Mouse (Mus musculus) embryonic facial prominence, embryonic 15.5 days (tissue): Measurements from ENCODE around the gene Abcc4. TPM values are rescaled to one million over a fixed set of nuclear protein-coding genes. Genes with fewer than 3 reads are reported as not detected.
"Not testable (repeated sequence)": the region's sequence is repeated elsewhere in the genome, so short reads cannot be mapped to it uniquely, and the experiment has no call there.

Experiments used
- ATAC-seq: fragments of 200-750 bp; cut with Nextera tagmentation; 2 replicates; pipeline ENCODE4 v1.8.0; 2017; ENCODE audit warnings: low read depth, moderate TSS enrichment; ENCODE audit not compliant: insufficient number of reproducible peaks, low FRiP score, low TSS enrichment
- H3K27ac ChIP-seq: fragments of 300-500 bp; sonication (generic); replicated peaks from 2 replicates; pipeline ENCODE4 v1.5.1; 2015; ENCODE audit warnings: mild to moderate bottlenecking, inconsistent platforms
- H3K27me3 ChIP-seq: fragments of 300-500 bp; sonication (generic); 2 replicates; pipeline ENCODE4 v1.6.1; 2015; ENCODE audit warnings: inconsistent platforms
- H3K36me3 ChIP-seq: fragments of 300-500 bp; sonication (generic); 2 replicates; pipeline ENCODE4 v1.6.1; 2015; ENCODE audit warnings: mild to moderate bottlenecking, inconsistent platforms
- H3K4me1 ChIP-seq: fragments of 300-500 bp; sonication (generic); 2 replicates; pipeline ENCODE4 v1.6.1; 2015; ENCODE audit warnings: inconsistent platforms
- H3K4me2 ChIP-seq: fragments of 300-500 bp; sonication (generic); replicated peaks from 2 replicates; pipeline ENCODE4 v1.6.1; 2015; ENCODE audit warnings: mild to moderate bottlenecking, inconsistent platforms
- H3K4me3 ChIP-seq: fragments of 300-500 bp; sonication (generic); replicated peaks from 2 replicates; pipeline ENCODE4 v1.5.1; 2015; ENCODE audit warnings: mild to moderate bottlenecking, inconsistent platforms
- H3K9ac ChIP-seq: fragments of 300-500 bp; sonication (generic); 2 replicates; pipeline ENCODE4 v1.6.1; 2015; ENCODE audit warnings: inconsistent platforms
- H3K9me3 ChIP-seq: fragments of 300-500 bp; sonication (generic); replicated peaks from 2 replicates; pipeline ENCODE4 v1.6.1; 2016; ENCODE audit warnings: inconsistent platforms
- WGBS: fragments of 180-500 bp; shearing (Covaris S2); methylation state at CpG from one replicate; pipeline ENCODE4 v1.1.7; 2015; 5-methylcytosine and 5-hydroxymethylcytosine counted together
- polyA plus RNA-seq: library from polyadenylated mRNA; unstranded; fragments of >200 nt; fragmentation: Nextera tagmentation; extraction: Ambion mirVana; gene quantifications from 2 replicates; pipeline ENCODE4 v1.2.1, GENCODE M21; 2015

Abcc4 gene
- polyA plus RNA-seq, 1 experiment from 2014 or later: 4.3 TPM

GRCm38 (mm10) chr14:118542947-118543346 lies 163.1 kb downstream of the Abcc4 start:
- no peak overlapping the region for H3K27ac ChIP-seq
- ATAC-seq: no peak
- WGBS: 88% methylated on average over 9 of the region's 9 CpGs

GRCm38 (mm10) chr14:118531539-118531938 lies 174.5 kb downstream of the Abcc4 start:
- peaks cover 15% of the 10 kb centered on the region; the same call in 1 of the 2 replicates for H3K4me1 ChIP-seq
- H3K4me3 ChIP-seq: no peak overlapping the region
- H3K9ac ChIP-seq: no peak overlapping the region
- no peak overlapping the region for H3K27ac ChIP-seq
- H3K4me2 ChIP-seq: no peak overlapping the region
- no peak for ATAC-seq
- H3K9me3 ChIP-seq: no peaks in the 10 kb centered on the region
- H3K36me3 ChIP-seq: no peaks in the 10 kb centered on the region
- no peaks in the 10 kb centered on the region for H3K27me3 ChIP-seq
- 90% methylated on average over 3 of the region's 3 CpGs for WGBS

More at GRCm38 (mm10) chr14:118542947-118543346, 163.1 kb downstream of the Abcc4 start:
- no peaks in the 10 kb centered on the region for H3K9me3 ChIP-seq
- no peak overlapping the region for H3K4me2 ChIP-seq
- H3K27me3 ChIP-seq: no peaks in the 10 kb centered on the region
- no peaks in the 10 kb centered on the region for H3K4me1 ChIP-seq
- H3K36me3 ChIP-seq: no peaks in the 10 kb centered on the region
- no peak overlapping the region for H3K4me3 ChIP-seq
- no peak overlapping the region for H3K9ac ChIP-seq

- Histone ChIP-seq H3K4me3 (no peak overlapping the region), H3K9ac (no peak overlapping the region), H3K4me2 (no peak overlapping the region), H3K4me1 (no peaks in the 10 kb centered on the region), H3K27ac (no peak overlapping the region), H3K36me3 (no peaks in the 10 kb centered on the region), H3K27me3 (no peaks in the 10 kb centered on the region), H3K9me3 (no peaks in the 10 kb centered on the region)
- no peak for ATAC-seq
- 65% methylated on average over 9 of the region's 9 CpGs for WGBS
These were observed 191.6 kb downstream of the Abcc4 start for GRCm38 (mm10) chr14:118514280-118515031.

- not testable (repeated sequence) for H3K27ac ChIP-seq, H3K36me3 ChIP-seq, H3K4me2 ChIP-seq, ATAC-seq, H3K9me3 ChIP-seq, H3K4me3 ChIP-seq, H3K4me1 ChIP-seq, H3K9ac ChIP-seq, H3K27me3 ChIP-seq
- 91% methylated on average over 6 of the region's 6 CpGs for WGBS
These were observed 194.3 kb downstream of the Abcc4 start for GRCm38 (mm10) chr14:118511715-118512114.

GRCm38 (mm10) chr14:118510793-118511192 lies 195.2 kb downstream of the Abcc4 start:
- no peaks in the 10 kb centered on the region; the same call in 1 of the 2 replicates for H3K27me3 ChIP-seq
- no peak for ATAC-seq
- no peak overlapping the region for H3K27ac ChIP-seq
- H3K36me3 ChIP-seq: no peaks in the 10 kb centered on the region
- H3K9me3 ChIP-seq: no peaks in the 10 kb centered on the region
- peaks cover 14% of the 10 kb centered on the region for H3K4me1 ChIP-seq
- 83% methylated on average over 2 of the region's 2 CpGs for WGBS
- H3K9ac ChIP-seq: no peak overlapping the region
- no peak overlapping the region for H3K4me2 ChIP-seq
- no peak overlapping the region for H3K4me3 ChIP-seq

GRCm38 (mm10) chr14:118510216-118510615 lies 195.8 kb downstream of the Abcc4 start:
- no peak overlapping the region for H3K4me3 ChIP-seq
- H3K4me1 ChIP-seq: peaks cover 14% of the 10 kb centered on the region
- no peak overlapping the region for H3K27ac ChIP-seq
- H3K9me3 ChIP-seq: no peaks in the 10 kb centered on the region
- no peak for ATAC-seq
- no peak overlapping the region for H3K4me2 ChIP-seq
- H3K36me3 ChIP-seq: no peaks in the 10 kb centered on the region
- 43% methylated on average over 5 of the region's 5 CpGs for WGBS
- no peak overlapping the region for H3K9ac ChIP-seq
- H3K27me3 ChIP-seq: no peaks in the 10 kb centered on the region; the same call in 1 of the 2 replicates

- H3K4me2 ChIP-seq: no peak overlapping the region
- H3K27me3 ChIP-seq: no peaks in the 10 kb centered on the region; the same call in 1 of the 2 replicates
- no peak overlapping the region for H3K9ac ChIP-seq
- WGBS: 88% methylated on average over 14 of the region's 14 CpGs
- H3K4me1 ChIP-seq: peaks cover 14% of the 10 kb centered on the region
- H3K27ac ChIP-seq: no peak overlapping the region
- ATAC-seq: no peak
- H3K4me3 ChIP-seq: no peak overlapping the region
- H3K36me3 ChIP-seq: no peaks in the 10 kb centered on the region
- H3K9me3 ChIP-seq: no peaks in the 10 kb centered on the region
These were observed 198.2 kb downstream of the Abcc4 start for GRCm38 (mm10) chr14:118507829-118508228.

GRCm38 (mm10) chr14:118506591-118507146 lies 199.3 kb downstream of the Abcc4 start:
- WGBS: 30% methylated on average over 14 of the region's 14 CpGs
- peaks cover 14% of the 10 kb centered on the region for H3K4me1 ChIP-seq
- H3K27ac ChIP-seq: no peak overlapping the region; the same call in 1 of the 2 replicates
- no peaks in the 10 kb centered on the region; the same call in 1 of the 2 replicates for H3K27me3 ChIP-seq
- no peak overlapping the region for H3K9ac ChIP-seq
- H3K9me3 ChIP-seq: no peaks in the 10 kb centered on the region
- ATAC-seq: peak; percentile 39; the same call in 1 of the 2 replicates
- H3K4me2 ChIP-seq: peak overlapping the region; percentile 32
- H3K4me3 ChIP-seq: no peak overlapping the region
- no peaks in the 10 kb centered on the region for H3K36me3 ChIP-seq

GRCm38 (mm10) chr14:118496767-118497166 lies 209.3 kb downstream of the Abcc4 start:
- Histone ChIP-seq H3K4me2 (no peak overlapping the region), H3K9ac (no peak overlapping the region), H3K4me3 (no peak overlapping the region), H3K9me3 (no peaks in the 10 kb centered on the region), H3K4me1 (no peaks in the 10 kb centered on the region), H3K27me3 (no peaks in the 10 kb centered on the region), H3K36me3 (no peaks in the 10 kb centered on the region), H3K27ac (no peak overlapping the region)
- 70% methylated on average over 2 of the region's 2 CpGs for WGBS
- ATAC-seq: no peak

GRCm38 (mm10) chr14:118495458-118495857 lies 210.6 kb downstream of the Abcc4 start:
- Histone ChIP-seq H3K36me3 (no peaks in the 10 kb centered on the region), H3K9ac (no peak overlapping the region), H3K4me1 (no peaks in the 10 kb centered on the region), H3K4me3 (no peak overlapping the region), H3K27ac (no peak overlapping the region), H3K27me3 (no peaks in the 10 kb centered on the region), H3K9me3 (no peaks in the 10 kb centered on the region), H3K4me2 (no peak overlapping the region)
- ATAC-seq: no peak
- 68% methylated on average over 2 of the region's 2 CpGs for WGBS

GRCm38 (mm10) chr14:118491708-118492107 lies 214.3 kb downstream of the Abcc4 start:
- Histone ChIP-seq H3K9ac (no peak overlapping the region), H3K9me3 (no peaks in the 10 kb centered on the region), H3K27me3 (no peaks in the 10 kb centered on the region), H3K4me3 (no peak overlapping the region), H3K27ac (no peak overlapping the region), H3K36me3 (no peaks in the 10 kb centered on the region), H3K4me2 (no peak overlapping the region), H3K4me1 (no peaks in the 10 kb centered on the region)
- 44% methylated on average over 6 of the region's 6 CpGs for WGBS
- ATAC-seq: no peak
